Mouse (Mus musculus) monocyte, adult 5-6 weeks (primary cell): ENCODE measurements around the gene Ttc21b. TPM values are rescaled to one million over a fixed set of nuclear protein-coding genes. Genes with fewer than 3 reads are reported as not detected.

Experiments used
- ATAC-seq: fragments of 153-309, 156-312 bp; replicated peaks from 2 replicates; pipeline ENCODE4 v1.8.0; 2017; ENCODE audit warnings: mild to moderate bottlenecking; ENCODE audit not compliant: low TSS enrichment, insufficient number of reproducible peaks, severe bottlenecking, poor library complexity, low FRiP score
- total RNA-seq: library from RNA; stranded (forward); fragments of 200-1000, 200-491, 200-594 nt; gene quantifications from 3 replicates; pipeline ENCODE4 v1.2.3, GENCODE M21; 2017

The Ttc21b gene
- total RNA-seq, 1 experiment from 2014 or later: 0.95 TPM

DNA sequence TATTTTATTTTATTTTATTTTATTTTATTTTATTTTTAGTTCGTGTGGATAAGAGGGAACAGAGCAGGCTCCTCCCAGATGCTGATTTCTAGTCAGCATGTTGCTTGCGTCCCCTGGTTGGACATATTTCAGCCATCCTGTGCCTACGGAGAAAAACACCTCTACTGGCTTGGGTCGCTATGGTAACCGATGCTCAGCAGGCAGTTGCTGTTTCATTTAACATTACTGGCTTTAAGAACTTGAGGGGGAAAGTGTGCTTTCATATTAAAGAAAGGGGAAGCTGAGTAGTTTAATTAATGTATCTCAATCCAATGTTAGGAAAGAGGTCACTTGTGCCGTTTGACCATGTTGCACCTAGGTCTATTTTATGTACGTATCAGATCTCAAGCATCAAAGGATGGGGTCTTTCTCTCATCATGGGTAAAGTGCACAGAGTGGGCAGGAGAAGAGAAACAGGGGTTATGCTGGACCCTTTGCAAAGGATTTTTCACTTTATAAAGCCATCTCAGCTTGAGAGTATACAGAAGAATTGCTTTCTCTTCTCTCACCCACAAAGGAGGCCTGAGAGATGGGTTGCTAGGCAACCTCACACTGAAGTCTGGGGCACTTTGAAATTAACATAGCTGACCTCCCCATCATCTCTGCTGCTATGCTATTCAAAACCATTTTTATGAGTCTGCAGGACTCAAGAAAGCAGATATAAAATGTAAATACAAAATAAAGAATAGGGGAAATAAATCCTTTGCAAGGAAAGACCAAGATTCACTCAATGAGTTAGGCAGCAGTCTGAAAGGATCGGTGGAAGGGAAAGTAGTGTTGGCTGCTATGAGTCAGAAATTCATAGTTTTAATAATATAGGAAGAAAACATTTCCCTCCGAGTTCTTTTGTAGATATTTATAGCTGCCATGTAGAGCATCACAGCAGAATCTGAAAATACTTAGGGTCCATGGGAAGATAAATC is 78.2 kb downstream of the Ttc21b start:
- ATAC-seq: no peak

GRCm38 (mm10) chr2:66177017-66177416 is 79.4 kb downstream of the Ttc21b start:
- no peak for ATAC-seq

GRCm38 (mm10) chr2:66173134-66173533 is 83.3 kb downstream of the Ttc21b start:
- ATAC-seq: no peak

DNA sequence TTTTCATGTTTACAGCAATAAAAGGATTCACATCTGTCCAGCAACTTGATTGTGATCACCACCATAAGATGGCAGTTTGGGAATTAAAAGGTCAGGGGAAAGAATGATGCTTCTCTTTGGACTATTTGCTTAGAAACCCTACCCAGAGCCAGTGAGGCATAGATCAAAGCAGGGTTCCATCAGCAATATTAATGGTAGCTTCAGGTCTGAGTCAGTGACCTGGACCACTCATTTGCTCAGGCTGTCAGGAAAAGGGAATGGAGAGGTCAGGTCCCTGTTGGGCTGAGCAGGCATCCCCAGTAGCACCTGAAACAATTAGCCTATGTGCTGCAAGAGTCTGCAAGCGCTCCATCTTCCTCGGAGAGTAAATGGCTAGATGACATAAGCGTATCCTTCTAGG is 84.8 kb downstream of the Ttc21b start:
- ATAC-seq: no peak

GRCm38 (mm10) chr2:66170721-66171120 is 85.7 kb downstream of the Ttc21b start:
- ATAC-seq: no peak

DNA sequence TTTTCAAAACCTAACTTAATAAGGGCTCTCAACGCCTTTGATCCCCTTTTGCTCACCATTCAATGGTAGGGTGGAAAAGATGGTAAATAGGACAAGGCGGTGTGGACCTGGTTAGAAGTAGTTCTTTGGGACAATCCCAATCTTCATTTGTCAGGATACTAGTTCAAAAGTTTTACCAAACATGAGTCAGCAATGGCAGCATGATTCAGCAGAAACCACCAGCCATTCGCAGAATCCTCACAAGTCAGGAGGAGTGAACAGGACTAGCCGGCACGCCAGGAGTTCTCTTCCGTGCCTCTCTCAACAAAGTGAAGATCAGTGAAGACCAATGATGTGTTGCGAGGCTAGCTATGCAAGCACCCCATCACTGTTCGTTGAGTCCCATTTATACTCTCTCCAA is 91.4 kb downstream of the Ttc21b start:
- no peak for ATAC-seq

GRCm38 (mm10) chr2:66158140-66158915 is 98.1 kb downstream of the Ttc21b start:
- no peak for ATAC-seq

DNA sequence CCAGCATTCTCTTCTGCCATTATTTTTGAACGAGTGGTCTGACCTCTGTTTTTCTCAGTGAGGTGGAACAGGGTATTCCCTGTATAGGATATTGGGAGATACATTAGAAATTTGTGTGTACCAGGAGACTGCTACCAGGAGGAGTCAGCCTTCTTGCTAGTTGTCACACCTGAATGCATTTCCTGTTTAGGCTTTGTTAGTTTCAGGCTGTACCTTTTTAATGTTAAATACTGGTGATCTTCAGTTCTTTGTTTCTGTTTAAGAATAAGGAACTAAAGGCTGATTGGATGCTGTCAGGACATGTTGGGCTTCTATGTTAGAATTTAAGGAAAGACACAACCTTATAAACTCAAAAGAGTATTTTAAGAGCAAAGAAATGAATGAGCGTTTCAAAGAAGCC is 105.0 kb downstream of the Ttc21b start:
- no peak for ATAC-seq

GRCm38 (mm10) chr2:66150531-66150930 is 105.9 kb downstream of the Ttc21b start:
- ATAC-seq: no peak

GRCm38 (mm10) chr2:66148654-66149230 is 107.7 kb downstream of the Ttc21b start:
- no peak for ATAC-seq

GRCm38 (mm10) chr2:66146473-66146872 is 109.9 kb downstream of the Ttc21b start:
- no peak for ATAC-seq

GRCm38 (mm10) chr2:66144770-66145169 is 111.6 kb downstream of the Ttc21b start:
- 0 out of 2 replicates have a peak, but pooled peaks have one; percentile 27 for ATAC-seq

GRCm38 (mm10) chr2:66143284-66143683 is 113.1 kb downstream of the Ttc21b start:
- no peak for ATAC-seq

DNA sequence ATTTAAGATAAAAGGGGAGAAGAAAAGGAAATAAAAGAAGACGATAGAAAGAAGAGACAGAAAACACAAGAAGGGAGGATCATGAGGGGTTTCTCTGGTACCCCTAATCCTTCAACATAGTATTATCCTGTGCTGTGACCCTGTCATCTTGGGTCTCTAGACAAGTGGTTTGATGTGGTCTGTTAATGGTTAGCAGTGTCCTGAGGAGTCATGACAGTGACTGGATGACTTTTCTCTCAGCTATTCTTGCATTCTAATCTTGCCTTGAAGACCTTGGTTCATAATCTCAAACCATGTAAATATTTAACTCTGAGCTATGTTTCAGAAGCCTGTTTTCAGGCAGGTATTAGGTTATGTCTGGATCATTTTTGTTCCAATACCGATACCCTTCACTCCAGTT is 113.7 kb downstream of the Ttc21b start:
- no peak for ATAC-seq

DNA sequence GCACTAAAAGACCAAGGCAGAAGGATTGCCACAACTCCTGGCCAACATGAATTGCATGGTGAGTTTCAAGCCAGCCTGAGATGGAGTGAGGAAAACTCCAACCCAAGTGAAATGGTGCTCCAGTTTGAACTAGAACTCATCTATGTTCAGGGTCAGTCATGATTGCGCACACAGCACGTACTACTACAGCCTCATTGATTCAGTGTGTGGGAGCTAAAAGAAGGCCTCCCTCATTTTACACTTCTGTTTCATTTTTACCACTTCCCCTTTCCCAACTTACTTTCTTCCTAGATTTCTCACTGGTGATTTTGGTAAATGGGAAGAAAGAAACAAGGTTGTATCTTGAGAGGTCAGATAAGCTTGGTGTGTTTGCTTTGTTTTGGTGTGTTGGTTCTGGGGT is 114.1 kb downstream of the Ttc21b start:
- no peak for ATAC-seq

- no peak for ATAC-seq
Observed at GRCm38 (mm10) chr2:66140246-66140645, 116.2 kb downstream of the Ttc21b start.
